Mouse (Mus musculus) hindbrain, embryonic 15.5 days (tissue): ENCODE results near the gene Tep1. TPM values are rescaled to one million over a fixed set of nuclear protein-coding genes. Genes with fewer than 3 reads are reported as not detected.
"Not testable (repeated sequence)": the region's sequence is repeated elsewhere in the genome, so short reads cannot be mapped to it uniquely, and the experiment has no call there.

Experiments used
- ATAC-seq: fragments of 200-750 bp; cut with Nextera tagmentation; 2 replicates; pipeline ENCODE4 v1.8.0; 2017; ENCODE audit warnings: low read depth, moderate number of reproducible peaks, moderate TSS enrichment; ENCODE audit not compliant: low FRiP score
- H3K27ac ChIP-seq: fragments of 300-500 bp; sonication (generic); replicated peaks from 2 replicates; pipeline ENCODE4 v1.5.1; 2015; ENCODE audit warnings: mild to moderate bottlenecking, inconsistent platforms
- H3K27me3 ChIP-seq: fragments of 300-500 bp; sonication (generic); 2 replicates; pipeline ENCODE4 v1.6.1; 2015; ENCODE audit warnings: control low read depth, inconsistent platforms
- H3K36me3 ChIP-seq: fragments of 300-500 bp; sonication (generic); 2 replicates; pipeline ENCODE4 v1.6.1; 2015; ENCODE audit warnings: control low read depth, inconsistent platforms
- H3K4me1 ChIP-seq: fragments of 300-500 bp; sonication (generic); replicated peaks from 2 replicates; pipeline ENCODE4 v1.6.1; 2015; ENCODE audit warnings: control low read depth, inconsistent platforms
- H3K4me2 ChIP-seq: fragments of 300-500 bp; sonication (generic); 2 replicates; pipeline ENCODE4 v1.6.1; 2015; ENCODE audit warnings: moderate library complexity, mild to moderate bottlenecking, inconsistent platforms
- H3K4me3 ChIP-seq: fragments of 300-500 bp; sonication (generic); 2 replicates; pipeline ENCODE4 v1.5.1; 2015; ENCODE audit warnings: mild to moderate bottlenecking, inconsistent platforms
- H3K9ac ChIP-seq: fragments of 300-500 bp; sonication (generic); 2 replicates; pipeline ENCODE4 v1.6.1; 2015; ENCODE audit warnings: inconsistent platforms
- H3K9me3 ChIP-seq: fragments of 300-500 bp; sonication (generic); 2 replicates; pipeline ENCODE4 v1.6.1; 2016; ENCODE audit warnings: control low read depth, inconsistent platforms
- WGBS: fragments of 180-500 bp; shearing (Covaris S2); methylation state at CpG from one replicate; pipeline ENCODE4 v1.1.7; 2015; 5-methylcytosine and 5-hydroxymethylcytosine counted together
- polyA plus RNA-seq: library from polyadenylated mRNA; unstranded; fragments of >200 nt; fragmentation: Nextera tagmentation; extraction: Ambion mirVana; gene quantifications from 2 replicates; pipeline ENCODE4 v1.2.1, GENCODE M21; 2015

Tep1 gene
- polyA plus RNA-seq, 1 experiment from 2014 or later: 2.0 TPM

- no peak for ATAC-seq
- Histone ChIP-seq H3K9me3 (no peaks in the 10 kb centered on the region), H3K36me3 (no peaks in the 10 kb centered on the region), H3K27ac (no peak overlapping the region), H3K9ac (no peak overlapping the region), H3K4me3 (no peak overlapping the region), H3K4me2 (no peak overlapping the region), H3K4me1 (peaks cover 18% of the 10 kb centered on the region), H3K27me3 (no peaks in the 10 kb centered on the region)
- WGBS: 85% methylated on average over 22 of the region's 22 CpGs
These were observed 22.4 kb upstream of the Tep1 start for GRCm38 (mm10) chr14:50892541-50893459.

DNA sequence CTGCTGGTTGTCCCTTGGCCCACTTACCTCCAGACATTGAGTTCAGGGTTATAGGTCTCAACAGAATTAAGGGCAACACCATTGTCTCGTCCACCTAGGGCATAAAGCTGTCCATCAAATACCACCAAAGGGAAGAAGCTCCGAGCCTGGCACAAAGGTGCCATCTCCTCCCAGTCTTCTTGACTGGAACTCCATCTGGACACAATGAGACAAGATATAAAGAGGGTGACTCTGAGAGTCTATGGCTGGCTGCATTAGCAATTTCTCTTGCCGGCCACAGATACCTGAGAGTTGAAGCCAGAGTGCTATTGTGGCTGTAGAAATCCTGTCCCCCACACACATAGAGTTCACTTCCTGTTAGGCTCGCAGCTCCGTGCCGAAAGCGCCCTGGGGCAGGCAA is 21.7 kb upstream of the Tep1 start:
- no peak overlapping the region for H3K27ac ChIP-seq
- no peaks in the 10 kb centered on the region for H3K9me3 ChIP-seq
- no peaks in the 10 kb centered on the region for H3K36me3 ChIP-seq
- no peak for ATAC-seq
- H3K4me2 ChIP-seq: no peak overlapping the region
- 89% methylated on average over 7 of the region's 7 CpGs for WGBS
- H3K27me3 ChIP-seq: no peaks in the 10 kb centered on the region
- no peak overlapping the region for H3K4me3 ChIP-seq
- H3K4me1 ChIP-seq: peaks cover 14% of the 10 kb centered on the region
- H3K9ac ChIP-seq: no peak overlapping the region

DNA sequence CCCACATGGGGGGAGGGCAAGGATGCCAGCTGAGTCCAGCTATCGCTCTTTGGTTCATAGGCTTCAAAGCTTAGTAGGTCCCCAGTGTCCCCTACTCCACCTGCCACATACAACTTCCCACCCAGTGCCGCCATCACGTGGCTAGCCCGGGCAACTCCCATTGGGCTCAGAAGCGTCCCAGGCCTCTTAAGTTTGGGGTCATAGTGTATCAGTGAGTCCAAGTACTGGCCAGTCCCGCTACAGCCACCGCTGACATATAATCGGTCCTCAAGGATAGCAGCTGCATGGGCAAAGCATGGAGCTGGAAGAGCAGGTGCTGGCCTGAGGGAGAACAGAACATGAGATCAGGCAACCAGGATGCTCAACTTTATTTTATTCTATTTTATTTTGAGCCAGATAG is 21.3 kb upstream of the Tep1 start:
- H3K4me2 ChIP-seq: no peak overlapping the region
- peaks cover 10% of the 10 kb centered on the region for H3K4me1 ChIP-seq
- 89% methylated on average over 8 of the region's 8 CpGs for WGBS
- no peaks in the 10 kb centered on the region for H3K9me3 ChIP-seq
- no peak overlapping the region for H3K4me3 ChIP-seq
- no peaks in the 10 kb centered on the region for H3K27me3 ChIP-seq
- no peak overlapping the region for H3K9ac ChIP-seq
- H3K27ac ChIP-seq: no peak overlapping the region
- H3K36me3 ChIP-seq: no peaks in the 10 kb centered on the region
- ATAC-seq: no peak

- no peak for ATAC-seq
- Histone ChIP-seq H3K4me1 (no peaks in the 10 kb centered on the region), H3K27me3 (no peaks in the 10 kb centered on the region), H3K27ac (no peak overlapping the region), H3K4me3 (no peak overlapping the region), H3K9me3 (no peaks in the 10 kb centered on the region), H3K36me3 (no peaks in the 10 kb centered on the region), H3K4me2 (no peak overlapping the region), H3K9ac (no peak overlapping the region)
- 86% methylated on average over 6 of the region's 6 CpGs for WGBS
These were observed 6.0 kb upstream of the Tep1 start for GRCm38 (mm10) chr14:50876236-50876950.

- Histone ChIP-seq H3K4me2 (no peak overlapping the region), H3K4me3 (no peak overlapping the region), H3K27me3 (no peaks in the 10 kb centered on the region), H3K4me1 (0 out of 2 replicates have a peak, but pooled peaks cover 3% of the 10 kb centered on the region), H3K9ac (no peak overlapping the region), H3K27ac (no peak overlapping the region), H3K36me3 (no peaks in the 10 kb centered on the region), H3K9me3 (no peaks in the 10 kb centered on the region)
- no peak for ATAC-seq
- 85% methylated on average over 6 of the region's 6 CpGs for WGBS
These were observed 5.4 kb upstream of the Tep1 start for GRCm38 (mm10) chr14:50875591-50876230.

DNA sequence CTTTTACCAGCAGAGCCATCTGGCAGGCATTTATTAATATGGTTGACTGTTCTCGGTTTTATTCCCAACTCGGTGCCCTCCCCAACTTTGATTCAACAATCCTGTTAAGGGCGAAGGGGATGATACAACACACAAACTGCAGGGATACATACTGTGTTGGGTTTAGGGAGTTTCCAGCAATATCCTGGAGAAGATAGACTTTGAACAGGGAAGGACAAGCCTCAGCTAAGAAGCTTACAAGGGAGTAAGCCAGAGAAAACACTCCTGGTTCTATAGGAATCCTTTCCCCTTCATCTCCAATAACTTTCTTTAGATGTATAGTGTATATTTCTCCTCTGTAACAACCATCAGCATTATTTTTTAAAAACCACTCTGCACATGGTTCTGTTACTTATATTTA is 4.8 kb upstream of the Tep1 start:
- Histone ChIP-seq H3K9me3 (no peaks in the 10 kb centered on the region), H3K27me3 (no peaks in the 10 kb centered on the region), H3K36me3 (no peaks in the 10 kb centered on the region), H3K27ac (no peak overlapping the region), H3K9ac (no peak overlapping the region), H3K4me3 (no peak overlapping the region), H3K4me2 (no peak overlapping the region), H3K4me1 (0 out of 2 replicates have a peak, but pooled peaks cover 5% of the 10 kb centered on the region)
- no peak for ATAC-seq
- WGBS: 92% methylated on average over 3 of the region's 3 CpGs

DNA sequence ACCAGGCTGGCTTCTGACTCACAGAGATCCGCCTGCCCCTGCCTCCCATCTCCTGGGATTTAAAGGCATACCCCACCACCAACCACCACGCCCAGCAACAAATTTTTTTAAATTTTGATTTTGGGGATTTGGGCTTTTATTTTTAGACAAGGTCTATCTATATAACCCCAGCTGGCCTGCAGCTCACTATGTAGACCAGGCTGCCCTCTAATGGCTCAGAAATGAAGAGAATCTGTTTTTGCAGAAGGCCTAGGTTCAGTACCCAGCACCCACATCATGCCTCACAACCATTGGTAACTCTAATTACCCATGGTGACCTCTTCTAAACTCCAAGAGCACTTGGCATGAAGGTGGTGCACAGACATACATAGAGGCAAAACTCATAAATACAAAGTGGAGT is 924 bp upstream of the Tep1 start:
- Histone ChIP-seq H3K4me1 (0 out of 2 replicates have a peak, but pooled peaks cover 5% of the 10 kb centered on the region), H3K27ac (no peak overlapping the region), H3K4me2 (peak overlapping the region; percentile 69), H3K9me3 (no peaks in the 10 kb centered on the region), H3K4me3 (peak overlapping the region; percentile 54; the same call in 1 of the 2 replicates), H3K27me3 (no peaks in the 10 kb centered on the region), H3K36me3 (no peaks in the 10 kb centered on the region), H3K9ac (no peak overlapping the region)
- 94% methylated on average over 2 of the region's 2 CpGs for WGBS
- ATAC-seq: no peak

DNA sequence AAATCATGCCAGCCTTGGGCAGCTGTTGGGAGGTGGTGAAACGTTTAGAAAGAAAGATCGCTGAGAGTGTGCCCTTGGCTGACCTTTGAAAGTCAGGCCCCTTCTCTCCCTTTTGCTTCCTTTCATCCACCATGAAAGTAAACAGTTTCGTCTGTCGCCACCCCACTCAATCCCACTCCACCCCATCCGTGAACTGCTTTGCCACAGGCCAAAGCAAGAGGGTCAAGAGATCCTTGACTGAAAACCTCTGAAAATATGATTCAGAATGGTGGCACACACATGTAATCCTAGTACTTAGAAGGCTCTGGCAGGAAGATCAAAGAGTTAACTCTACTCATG is 414 bp upstream of the Tep1 start:
- H3K4me1 ChIP-seq: 0 out of 2 replicates have a peak, but pooled peaks cover 5% of the 10 kb centered on the region
- no peaks in the 10 kb centered on the region for H3K36me3 ChIP-seq
- H3K27ac ChIP-seq: peak overlapping the region; percentile 77
- WGBS: 17% methylated on average over 5 of the region's 5 CpGs
- no peaks in the 10 kb centered on the region for H3K9me3 ChIP-seq
- H3K4me3 ChIP-seq: peak overlapping the region; percentile 54
- no peak; the same call in 1 of the 2 replicates for ATAC-seq
- no peaks in the 10 kb centered on the region for H3K27me3 ChIP-seq
- H3K9ac ChIP-seq: peak overlapping the region; percentile 52
- H3K4me2 ChIP-seq: peak overlapping the region; percentile 69

- H3K36me3 ChIP-seq: no peaks in the 10 kb centered on the region
- ATAC-seq: no peak
- 94% methylated on average over 5 of the region's 5 CpGs for WGBS
These were observed 1.7 kb downstream of the Tep1 start for GRCm38 (mm10) chr14:50868656-50869055.

DNA sequence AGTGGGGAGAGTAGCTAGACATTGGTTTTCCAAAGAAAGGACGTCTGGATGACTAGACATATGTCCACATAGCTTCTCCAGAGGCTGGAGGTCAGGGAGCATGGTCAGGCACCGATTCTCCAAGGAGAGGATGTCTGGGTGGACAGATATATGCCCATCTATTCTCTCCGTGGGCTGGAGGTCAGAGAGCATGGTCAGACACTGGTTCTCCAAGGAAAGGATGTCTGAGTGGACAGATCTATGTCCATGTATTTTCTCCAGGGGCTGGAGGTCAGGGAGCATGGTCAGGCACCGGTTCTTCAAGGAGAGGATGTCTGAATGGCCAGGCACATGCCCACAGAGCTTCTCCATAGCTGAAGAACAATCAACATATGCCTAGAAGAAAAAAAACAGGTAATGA is 2.1 kb downstream of the Tep1 start:
- Histone ChIP-seq H3K4me2 (no peak overlapping the region), H3K36me3 (no peaks in the 10 kb centered on the region), H3K27ac (no peak overlapping the region), H3K4me1 (0 out of 2 replicates have a peak, but pooled peaks cover 5% of the 10 kb centered on the region), H3K4me3 (no peak overlapping the region), H3K27me3 (no peaks in the 10 kb centered on the region), H3K9me3 (no peaks in the 10 kb centered on the region), H3K9ac (no peak overlapping the region)
- no peak for ATAC-seq
- 83% methylated on average over 4 of the region's 4 CpGs for WGBS

More at GRCm38 (mm10) chr14:50868656-50869055, 1.7 kb downstream of the Tep1 start:
- no peaks in the 10 kb centered on the region for H3K9me3 ChIP-seq
- H3K27ac ChIP-seq: no peak overlapping the region
- H3K4me3 ChIP-seq: no peak overlapping the region
- 0 out of 2 replicates have a peak, but pooled peaks cover 5% of the 10 kb centered on the region for H3K4me1 ChIP-seq
- H3K9ac ChIP-seq: no peak overlapping the region
- no peaks in the 10 kb centered on the region for H3K27me3 ChIP-seq
- H3K4me2 ChIP-seq: no peak overlapping the region

- H3K4me1 ChIP-seq: 0 out of 2 replicates have a peak, but pooled peaks cover 5% of the 10 kb centered on the region
- no peak for ATAC-seq
- H3K27me3 ChIP-seq: no peaks in the 10 kb centered on the region
- no peak overlapping the region for H3K4me2 ChIP-seq
- no peaks in the 10 kb centered on the region for H3K36me3 ChIP-seq
- H3K9ac ChIP-seq: no peak overlapping the region
- H3K27ac ChIP-seq: no peak overlapping the region
- no peaks in the 10 kb centered on the region for H3K9me3 ChIP-seq
- no peak overlapping the region for H3K4me3 ChIP-seq
- WGBS: 94% methylated on average over 3 of the region's 3 CpGs
These were observed 3.4 kb downstream of the Tep1 start for GRCm38 (mm10) chr14:50866966-50867365.

DNA sequence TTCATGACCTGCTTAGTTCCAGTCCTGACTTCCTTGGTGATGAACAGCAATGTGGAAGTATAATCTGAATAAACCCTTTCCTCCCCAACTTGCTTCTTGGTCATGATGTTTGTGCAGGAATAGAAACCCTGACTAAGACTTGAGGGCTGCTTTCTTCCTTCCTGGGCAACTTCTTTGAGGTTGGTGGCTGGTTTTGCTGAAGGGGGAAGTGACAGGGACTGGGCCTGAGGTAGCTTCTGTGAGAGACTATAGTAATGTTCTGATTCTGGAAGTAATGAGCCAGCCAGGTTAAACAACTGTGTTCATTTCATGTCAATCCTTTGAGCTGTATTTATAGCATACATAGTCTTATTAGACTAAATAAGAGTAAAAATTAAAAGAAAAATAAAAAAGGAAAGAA is 5.4 kb downstream of the Tep1 start:
- ATAC-seq, H3K4me3 ChIP-seq, H3K4me1 ChIP-seq, H3K27me3 ChIP-seq, H3K27ac ChIP-seq, H3K4me2 ChIP-seq, H3K9me3 ChIP-seq, H3K9ac ChIP-seq, H3K36me3 ChIP-seq: not testable (repeated sequence)
